Comparison of ENCODE assay signal across 12 mouse cellular contexts in the genomic region with DNA sequence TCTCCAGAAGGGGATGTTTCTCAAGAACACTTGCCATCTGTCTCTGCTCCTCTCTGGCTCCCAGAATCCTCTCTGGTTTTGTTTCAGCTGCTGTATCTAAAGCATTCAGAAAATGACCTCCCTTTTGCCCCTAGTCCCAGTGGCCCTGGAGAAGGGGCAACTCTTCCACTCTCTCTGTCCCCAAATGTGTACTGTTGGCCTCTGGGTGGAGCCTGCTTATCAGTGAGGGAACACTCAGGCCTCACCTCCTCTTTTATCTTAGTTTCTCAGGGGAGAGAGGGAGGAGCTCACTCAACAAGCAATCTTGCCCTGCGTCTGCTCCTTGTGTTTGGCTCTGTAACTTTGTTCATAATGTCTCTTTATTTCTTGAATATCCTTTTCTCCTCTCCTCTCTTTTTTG. TPM values are rescaled to one million over a fixed set of nuclear protein-coding genes. Genes with fewer than 3 reads are reported as not detected.
A peak's percentile ranks its signal among the peaks of the same experiment; 100 is the strongest.
DNase-seq lines count a peak whose midpoint lies in the region; ATAC-seq and TF ChIP-seq lines count a peak whose summit lies in the region.
"Had no signal": no experiment of that assay in that cellular context is flagged by ENCODE, and none has a peak within 500 bp of the region (broad histone marks: within the 10 kb centered on the region; RNA-seq: fewer than 3 reads in every experiment).

Gene Kel (minus strand): TSS at position 217 of the 400 bp plus-strand sequence.

- no peak within 1 kb of the TSS for H3K4me2 ChIP-seq in hindbrain, postnatal 0 days (ENCODE audit: low read depth, low read length)
- no peak within 1 kb of the TSS for H3K4me2 ChIP-seq in intestine, embryonic 16.5 days (ENCODE audit: low read depth, low read length)
- H3K4me2 ChIP-seq: embryonic facial prominence, embryonic 13.5 days had no signal

- H3K9me3 ChIP-seq in hindbrain, embryonic 10.5 days, result no peaks in the 10 kb centered on the region
- H3K9me3 ChIP-seq in hindbrain, postnatal 0 days (ENCODE audit: low read length), result no peaks in the 10 kb centered on the region
- no peaks in the 10 kb centered on the region for H3K9me3 ChIP-seq in intestine, embryonic 16.5 days (ENCODE audit: control insufficient read depth, low read length)
- H3K9me3 ChIP-seq: embryonic facial prominence, embryonic 13.5 days had no signal

- WGBS in hindbrain, embryonic 10.5 days, result 58% methylated on average over 1 of the region's 1 CpGs
- WGBS in hindbrain, postnatal 0 days, result 66% methylated on average over 1 of the region's 1 CpGs
- 25% methylated on average over 1 of the region's 1 CpGs for WGBS in intestine, embryonic 16.5 days

- H3K27me3 ChIP-seq in hindbrain, embryonic 10.5 days (ENCODE audit: insufficient read depth, poor library complexity, severe bottlenecking), result no peaks in the 10 kb centered on the region
- no peaks in the 10 kb centered on the region for H3K27me3 ChIP-seq in hindbrain, postnatal 0 days (ENCODE audit: insufficient read depth, low read length)
- no peaks in the 10 kb centered on the region for H3K27me3 ChIP-seq in intestine, embryonic 16.5 days (replicated peaks; ENCODE audit: control insufficient read depth, insufficient read depth, low read length)
- H3K27me3 ChIP-seq: embryonic facial prominence, embryonic 13.5 days had no signal

- H3K4me1 ChIP-seq in hindbrain, embryonic 10.5 days (replicated peaks), result no peaks in the 10 kb centered on the region
- no peaks in the 10 kb centered on the region for H3K4me1 ChIP-seq in hindbrain, postnatal 0 days (ENCODE audit: insufficient read depth, low read length)
- no peaks in the 10 kb centered on the region for H3K4me1 ChIP-seq in intestine, embryonic 16.5 days (ENCODE audit: control insufficient read depth, insufficient read depth, low read length)
- H3K4me1 ChIP-seq: embryonic facial prominence, embryonic 13.5 days had no signal

- no peak within 1 kb of the TSS for H3K9ac ChIP-seq in hindbrain, postnatal 0 days (replicated peaks; ENCODE audit: low read length)
- H3K9ac ChIP-seq in intestine, embryonic 16.5 days (ENCODE audit: low read depth, low read length), result no peak within 1 kb of the TSS
- H3K9ac ChIP-seq: embryonic facial prominence, embryonic 13.5 days had no signal

- H3K36me3 ChIP-seq in hindbrain, embryonic 10.5 days, result no peaks in the 10 kb centered on the region
- no peaks in the 10 kb centered on the region for H3K36me3 ChIP-seq in hindbrain, postnatal 0 days (ENCODE audit: insufficient read depth, low read length)
- no peaks in the 10 kb centered on the region for H3K36me3 ChIP-seq in intestine, embryonic 16.5 days (ENCODE audit: control insufficient read depth, insufficient read depth, low read length)
- H3K36me3 ChIP-seq: embryonic facial prominence, embryonic 13.5 days had no signal

- no peak for DNase-seq in hindbrain, embryonic 10.5 days (ENCODE audit: low spot score)
- DNase-seq in hindbrain, postnatal 0 days (ENCODE audit: low spot score), result no peak
- DNase-seq in c-Kit-positive CD71-negative TER-119-negative erythroid progenitor cells, embryonic 14.5 days (ENCODE audit: low read depth), result peak; percentile 35
- peak; percentile 75 to 76 for DNase-seq in spleen, postnatal 10 days (ENCODE audit: low spot score in 2 of 2)
- no peak for DNase-seq in T-cell, adult 2 months (ENCODE audit: low spot score)
- DNase-seq: layer of hippocampus, postnatal 36 days; lung, adult 2 months had no signal

- H3K4me3 ChIP-seq in hindbrain, embryonic 10.5 days, result no peak within 1 kb of the TSS
- no peak within 1 kb of the TSS for H3K4me3 ChIP-seq in hindbrain, postnatal 0 days (ENCODE audit: low read length)
- H3K4me3 ChIP-seq in intestine, embryonic 16.5 days (ENCODE audit: low read length), result no peak within 1 kb of the TSS
- H3K4me3 ChIP-seq: embryonic facial prominence, embryonic 13.5 days had no signal

- TF ChIP-seq CTCF in hindbrain, postnatal 0 days (IDR thresholded peaks at IDR 0.05; ENCODE audit: low read depth), result no peak

- H3K27ac ChIP-seq in hindbrain, embryonic 10.5 days, result peak within 1 kb of the TSS; percentile 19; the same call in 1 of the 2 replicates
- H3K27ac ChIP-seq in hindbrain, postnatal 0 days, result no peak within 1 kb of the TSS
- H3K27ac ChIP-seq in intestine, embryonic 16.5 days (ENCODE audit: low read length), result no peak within 1 kb of the TSS
- H3K27ac ChIP-seq: embryonic facial prominence, embryonic 13.5 days; kidney, postnatal 0 days had no signal

- ATAC-seq in hindbrain, postnatal 0 days, result no peak
- peak; percentile 88 for ATAC-seq in intestine, embryonic 16.5 days
- no peak for ATAC-seq in monocyte, adult 5-6 weeks (replicated peaks; ENCODE audit: insufficient number of reproducible peaks, low FRiP score, low TSS enrichment, poor library complexity, severe bottlenecking)
- no peak for ATAC-seq in CD4-positive, CD25-positive, alpha-beta regulatory T cell, adult 4 months

RNA-seq across cellular contexts. Expression of gene Kel, which starts in this region (rescaled TPM):
- 7.2 and 9.8 TPM in 2 replicates for polyA plus RNA-seq in hindbrain, embryonic 10.5 days (2016; fragmentation: Nextera tagmentation; extraction: Ambion mirVana)
- total RNA-seq in hindbrain, postnatal 0 days (2014; rRNA removed), result not detected in 2 replicates
- 0.06 TPM in 1 of 2 replicates, not detected in the other for polyA plus RNA-seq in hindbrain, postnatal 0 days (2015; fragmentation: Nextera tagmentation; extraction: Ambion mirVana)
- polyA plus RNA-seq in intestine, embryonic 16.5 days (2015; fragmentation: Nextera tagmentation; extraction: Ambion mirVana), result 3.4 and 5.5 TPM in 2 replicates
- total RNA-seq in monocyte, adult 5-6 weeks (2017), result 0.39 TPM in 1 of 3 replicates, not detected in the others
- not detected for polyA plus RNA-seq in CD4-positive, CD25-positive, alpha-beta regulatory T cell, adult 4 months (2017; shearing (Covaris generic))
- total RNA-seq: layer of hippocampus, postnatal 36 days had no signal
- polyA plus RNA-seq: lung, adult 2 months had no signal

Comparison
In these comparisons a context has a peak if more than half of its experiments do, and no peak if none do; other contexts are left out.
1. DNase-seq: peak in c-Kit-positive CD71-negative TER-119-negative erythroid progenitor cells, embryonic 14.5 days (single experiment) and spleen, postnatal 10 days (2 of 2); none in hindbrain, embryonic 10.5 days (single experiment), hindbrain, postnatal 0 days (single experiment) and T-cell, adult 2 months (single experiment).